Mouse (Mus musculus) midbrain, embryonic 12.5 days (tissue): ENCODE measurements around the gene Dcun1d1. TPM values are rescaled to one million over a fixed set of nuclear protein-coding genes. Genes with fewer than 3 reads are reported as not detected.

Experiments
- ATAC-seq: fragments of 200-750 bp; cut with Nextera tagmentation; 2 replicates; pipeline ENCODE4 v1.8.0; 2017; ENCODE audit warnings: low read depth, moderate TSS enrichment, moderate library complexity; ENCODE audit not compliant: low FRiP score
- H3K27ac ChIP-seq: fragments of 300-500 bp; sonication (generic); replicated peaks from 2 replicates; pipeline ENCODE4 v1.5.1; 2016; ENCODE audit warnings: mild to moderate bottlenecking
- H3K27me3 ChIP-seq: fragments of 300-500 bp; sonication (generic); 2 replicates; pipeline ENCODE4 v1.6.1; 2016; ENCODE audit warnings: mild to moderate bottlenecking
- H3K36me3 ChIP-seq: fragments of 300-500 bp; sonication (generic); 2 replicates; pipeline ENCODE4 v1.6.1; 2016
- H3K4me1 ChIP-seq: fragments of 300-500 bp; sonication (generic); 2 replicates; pipeline ENCODE4 v1.6.1; 2016
- H3K4me2 ChIP-seq: fragments of 300-500 bp; sonication (generic); replicated peaks from 2 replicates; pipeline ENCODE4 v1.6.1; 2016; ENCODE audit warnings: mild to moderate bottlenecking, moderate library complexity
- H3K4me3 ChIP-seq: fragments of 300-500 bp; sonication (generic); 2 replicates; pipeline ENCODE4 v1.5.1; 2016; ENCODE audit warnings: mild to moderate bottlenecking
- H3K9ac ChIP-seq: fragments of 300-500 bp; sonication (generic); replicated peaks from 2 replicates; pipeline ENCODE4 v1.6.1; 2016; ENCODE audit warnings: mild to moderate bottlenecking, moderate library complexity
- H3K9me3 ChIP-seq: fragments of 300-500 bp; sonication (generic); 2 replicates; pipeline ENCODE4 v1.6.1; 2016; ENCODE audit warnings: mild to moderate bottlenecking
- WGBS: fragments of 180-500 bp; shearing (Covaris S2); methylation state at CpG from one replicate; pipeline ENCODE4 v1.1.7; 2016; 5-methylcytosine and 5-hydroxymethylcytosine counted together
- polyA plus RNA-seq: library from polyadenylated mRNA; unstranded; fragments of >200 nt; fragmentation: Nextera tagmentation; extraction: Ambion mirVana; gene quantifications from 2 replicates; pipeline ENCODE4 v1.2.1, GENCODE M21; 2016

Dcun1d1 gene
- polyA plus RNA-seq, 1 experiment from 2014 or later = 101 TPM

GRCm38 (mm10) chr3:35929406-35929805 lies 7.8 kb downstream of the Dcun1d1 start:
- Histone ChIP-seq H3K9ac (no peak overlapping the region), H3K4me1 (peaks cover 16% of the 10 kb centered on the region), H3K27ac (no peak overlapping the region), H3K27me3 (no peaks in the 10 kb centered on the region), H3K4me2 (no peak overlapping the region), H3K4me3 (no peak overlapping the region), H3K36me3 (no peaks in the 10 kb centered on the region), H3K9me3 (no peaks in the 10 kb centered on the region)
- 82% methylated on average over 3 of the region's 3 CpGs for WGBS
- no peak for ATAC-seq

- WGBS = 90% methylated on average over 2 of the region's 2 CpGs
- no peak overlapping the region for H3K27ac ChIP-seq
Measured at GRCm38 (mm10) chr3:35925852-35926251, 11.4 kb downstream of the Dcun1d1 start.

GRCm38 (mm10) chr3:35924007-35924406 lies 13.2 kb downstream of the Dcun1d1 start:
- Histone ChIP-seq H3K27me3 (no peaks in the 10 kb centered on the region), H3K4me3 (no peak overlapping the region), H3K9me3 (no peaks in the 10 kb centered on the region), H3K27ac (no peak overlapping the region), H3K36me3 (no peaks in the 10 kb centered on the region), H3K4me2 (no peak overlapping the region), H3K9ac (no peak overlapping the region), H3K4me1 (peaks cover 4% of the 10 kb centered on the region; the same call in 1 of the 2 replicates)
- WGBS = 74% methylated on average over 3 of the region's 3 CpGs
- no peak for ATAC-seq

More at GRCm38 (mm10) chr3:35925852-35926251, 11.4 kb downstream of the Dcun1d1 start:
- no peaks in the 10 kb centered on the region for H3K27me3 ChIP-seq
- H3K9ac ChIP-seq = no peak overlapping the region
- peaks cover 10% of the 10 kb centered on the region; the same call in 1 of the 2 replicates for H3K4me1 ChIP-seq
- no peaks in the 10 kb centered on the region for H3K36me3 ChIP-seq
- H3K4me2 ChIP-seq = no peak overlapping the region
- no peaks in the 10 kb centered on the region for H3K9me3 ChIP-seq
- no peak for ATAC-seq
- H3K4me3 ChIP-seq = no peak overlapping the region

- H3K4me3 ChIP-seq = no peak overlapping the region
- 66% methylated on average over 7 of the region's 7 CpGs for WGBS
- no peak overlapping the region for H3K4me2 ChIP-seq
- no peaks in the 10 kb centered on the region for H3K36me3 ChIP-seq
- no peak for ATAC-seq
- H3K9me3 ChIP-seq = no peaks in the 10 kb centered on the region
- no peak overlapping the region for H3K9ac ChIP-seq
- no peak overlapping the region for H3K27ac ChIP-seq
- H3K4me1 ChIP-seq = peaks cover 4% of the 10 kb centered on the region; the same call in 1 of the 2 replicates
- no peaks in the 10 kb centered on the region for H3K27me3 ChIP-seq
Measured at GRCm38 (mm10) chr3:35923495-35923894, 13.8 kb downstream of the Dcun1d1 start.

- 89% methylated on average over 4 of the region's 4 CpGs for WGBS
- Histone ChIP-seq H3K4me2 (no peak overlapping the region), H3K9ac (no peak overlapping the region), H3K4me1 (peaks cover 4% of the 10 kb centered on the region; the same call in 1 of the 2 replicates), H3K9me3 (no peaks in the 10 kb centered on the region), H3K4me3 (no peak overlapping the region), H3K27me3 (no peaks in the 10 kb centered on the region), H3K36me3 (peaks cover 10% of the 10 kb centered on the region), H3K27ac (no peak overlapping the region)
- no peak for ATAC-seq
Measured at GRCm38 (mm10) chr3:35922522-35922921, 14.7 kb downstream of the Dcun1d1 start.

- H3K27me3 ChIP-seq = no peaks in the 10 kb centered on the region
- no peak overlapping the region for H3K4me2 ChIP-seq
- no peaks in the 10 kb centered on the region for H3K4me1 ChIP-seq
- 0 out of 2 replicates have a peak, but pooled peaks cover 3% of the 10 kb centered on the region for H3K9me3 ChIP-seq
- H3K27ac ChIP-seq = no peak overlapping the region
- 92% methylated on average over 3 of the region's 3 CpGs for WGBS
- H3K9ac ChIP-seq = no peak overlapping the region
- no peak for ATAC-seq
- H3K36me3 ChIP-seq = peaks cover 41% of the 10 kb centered on the region
- no peak overlapping the region for H3K4me3 ChIP-seq
Measured at GRCm38 (mm10) chr3:35918229-35918628, 19.0 kb downstream of the Dcun1d1 start.

- no peak overlapping the region for H3K4me2 ChIP-seq
- H3K4me1 ChIP-seq = no peaks in the 10 kb centered on the region
- H3K9ac ChIP-seq = no peak overlapping the region
- H3K27me3 ChIP-seq = no peaks in the 10 kb centered on the region
- WGBS = 94% methylated on average over 7 of the region's 7 CpGs
- ATAC-seq = no peak
- H3K36me3 ChIP-seq = peaks cover 33% of the 10 kb centered on the region
- H3K9me3 ChIP-seq = 0 out of 2 replicates have a peak, but pooled peaks cover 3% of the 10 kb centered on the region
- H3K4me3 ChIP-seq = no peak overlapping the region
- no peak overlapping the region for H3K27ac ChIP-seq
Measured at GRCm38 (mm10) chr3:35908982-35909680, 28.1 kb downstream of the Dcun1d1 start.

- no peaks in the 10 kb centered on the region for H3K27me3 ChIP-seq
- no peak overlapping the region for H3K9ac ChIP-seq
- peaks cover 39% of the 10 kb centered on the region for H3K36me3 ChIP-seq
- H3K4me3 ChIP-seq = no peak overlapping the region
- no peak overlapping the region for H3K27ac ChIP-seq
- no peak overlapping the region for H3K4me2 ChIP-seq
- ATAC-seq = no peak
- H3K4me1 ChIP-seq = no peaks in the 10 kb centered on the region
- H3K9me3 ChIP-seq = no peaks in the 10 kb centered on the region
- 91% methylated on average over 5 of the region's 5 CpGs for WGBS
Measured at GRCm38 (mm10) chr3:35900555-35901204, 36.6 kb downstream of the Dcun1d1 start.

GRCm38 (mm10) chr3:35899109-35899508 lies 38.1 kb downstream of the Dcun1d1 start:
- no peaks in the 10 kb centered on the region for H3K4me1 ChIP-seq
- 95% methylated on average over 3 of the region's 3 CpGs for WGBS
- no peak for ATAC-seq
- no peaks in the 10 kb centered on the region for H3K27me3 ChIP-seq
- H3K36me3 ChIP-seq = peaks cover 35% of the 10 kb centered on the region
- H3K27ac ChIP-seq = no peak overlapping the region
- H3K4me3 ChIP-seq = no peak overlapping the region
- no peak overlapping the region for H3K4me2 ChIP-seq
- no peaks in the 10 kb centered on the region for H3K9me3 ChIP-seq
- H3K9ac ChIP-seq = no peak overlapping the region

- WGBS = 97% methylated on average over 2 of the region's 2 CpGs
Measured at GRCm38 (mm10) chr3:35897900-35898299, 39.3 kb downstream of the Dcun1d1 start.

GRCm38 (mm10) chr3:35893156-35893555 lies 44.1 kb downstream of the Dcun1d1 start:
- Histone ChIP-seq H3K9ac (no peak overlapping the region), H3K4me2 (no peak overlapping the region)
- ATAC-seq = no peak

More at GRCm38 (mm10) chr3:35897900-35898299, 39.3 kb downstream of the Dcun1d1 start:
- no peaks in the 10 kb centered on the region for H3K9me3 ChIP-seq
- H3K4me3 ChIP-seq = no peak overlapping the region
- ATAC-seq = no peak
- H3K4me2 ChIP-seq = no peak overlapping the region
- peaks cover 36% of the 10 kb centered on the region for H3K36me3 ChIP-seq
- H3K27me3 ChIP-seq = no peaks in the 10 kb centered on the region
- H3K27ac ChIP-seq = no peak overlapping the region
- no peaks in the 10 kb centered on the region for H3K4me1 ChIP-seq
- no peak overlapping the region for H3K9ac ChIP-seq

GRCm38 (mm10) chr3:35891123-35891522 lies 46.1 kb downstream of the Dcun1d1 start:
- Histone ChIP-seq H3K9me3 (no peaks in the 10 kb centered on the region), H3K4me1 (no peaks in the 10 kb centered on the region), H3K9ac (no peak overlapping the region), H3K36me3 (peaks cover 26% of the 10 kb centered on the region; the same call in 1 of the 2 replicates), H3K4me3 (no peak overlapping the region), H3K27me3 (no peaks in the 10 kb centered on the region), H3K27ac (no peak overlapping the region), H3K4me2 (no peak overlapping the region)
- ATAC-seq = no peak
- 94% methylated on average over 4 of the region's 4 CpGs for WGBS

More at GRCm38 (mm10) chr3:35893156-35893555, 44.1 kb downstream of the Dcun1d1 start:
- WGBS = 84% methylated on average over 5 of the region's 5 CpGs
- Histone ChIP-seq H3K4me3 (no peak overlapping the region), H3K27me3 (no peaks in the 10 kb centered on the region), H3K9me3 (no peaks in the 10 kb centered on the region), H3K27ac (no peak overlapping the region), H3K36me3 (peaks cover 28% of the 10 kb centered on the region; the same call in 1 of the 2 replicates), H3K4me1 (no peaks in the 10 kb centered on the region)
